13 mouse cellular contexts compared by ENCODE assay signal in genomic region chr7:143482541-143482940, GRCm38 (mm10). TPM values are rescaled to one million over a fixed set of nuclear protein-coding genes. Genes with fewer than 3 reads are reported as not detected.
DNase-seq lines count a peak whose midpoint lies in the region; ATAC-seq and TF ChIP-seq lines count a peak whose summit lies in the region.
"Had no signal": no experiment of that assay in that cellular context is flagged by ENCODE, and none has a peak within 500 bp of the region (broad histone marks: within the 10 kb centered on the region; RNA-seq: fewer than 3 reads in every experiment).

No protein-coding gene starts in this region.

- H3K4me2 ChIP-seq in limb, embryonic 14.5 days (replicated peaks; ENCODE audit: low read depth, low read length, severe bottlenecking): no peak overlapping the region
- H3K4me2 ChIP-seq: lung, embryonic 14.5 days had no signal

- peak; percentile 64 for DNase-seq in kidney, adult 2 months
- DNase-seq in kidney, postnatal 4 days: no peak
- peak; percentile 53 for DNase-seq in ES-CJ7 (ENCODE audit: low read depth, low spot score)
- peak; percentile 28 for DNase-seq in limb, embryonic 14.5 days (ENCODE audit: low spot score)
- no peak for DNase-seq in gastrocnemius, adult 8-10 months (ENCODE audit: low spot score in 2 of 2)
- DNase-seq in thymus, postnatal 25 days: no peak
- DNase-seq: adrenal gland, postnatal 14 days; cerebellum, postnatal 36 days; heart, postnatal 14 days; lung, embryonic 14.5 days had no signal

- no peaks in the 10 kb centered on the region for H3K36me3 ChIP-seq in kidney, adult 2 months (ENCODE audit: control insufficient read depth, insufficient read depth, low read length)
- H3K36me3 ChIP-seq in E14TG2a.4 (ENCODE audit: insufficient read depth, low read length): no peaks in the 10 kb centered on the region
- no peaks in the 10 kb centered on the region for H3K36me3 ChIP-seq in limb, embryonic 14.5 days (ENCODE audit: control insufficient read depth, insufficient read depth, low read length)

- TF ChIP-seq POLR2A in kidney, adult 2 months (IDR thresholded peaks at IDR 0.05; ENCODE audit: low read depth, low read length): no peak
- TF ChIP-seq POLR2A in limb, embryonic 14.5 days (IDR thresholded peaks at IDR 0.05; ENCODE audit: borderline replicate concordance, extremely low read depth, insufficient read depth, insufficient read length): no peak

- no peak overlapping the region for H3K27ac ChIP-seq in kidney, adult 2 months (ENCODE audit: insufficient read depth, low read depth, low read length)
- no peak overlapping the region for H3K27ac ChIP-seq in limb, embryonic 14.5 days (replicated peaks; ENCODE audit: low read depth, low read length)

- ATAC-seq in limb, embryonic 14.5 days (ENCODE audit: low FRiP score, low read depth): no peak; the same call in 1 of the 2 replicates

- H3K4me1 ChIP-seq in kidney, adult 2 months (ENCODE audit: control insufficient read depth, insufficient read depth, low read length): peaks cover 3% of the 10 kb centered on the region; the same call in 1 of the 2 replicates
- H3K4me1 ChIP-seq in E14TG2a.4 (replicated peaks; ENCODE audit: low read depth, low read length): peaks cover 50% of the 10 kb centered on the region
- no peaks in the 10 kb centered on the region for H3K4me1 ChIP-seq in limb, embryonic 14.5 days (ENCODE audit: control insufficient read depth, insufficient read depth, low read length)
- H3K4me1 ChIP-seq: megakaryocyte, embryonic 14.5 days had no signal

- WGBS in kidney, adult 2 months: 16% methylated on average over 6 of the region's 6 CpGs
- WGBS in limb, embryonic 14.5 days: 16% methylated on average over 6 of the region's 6 CpGs

- H3K9ac ChIP-seq in limb, embryonic 14.5 days (ENCODE audit: low read depth, low read length, severe bottlenecking): no peak overlapping the region
- H3K9ac ChIP-seq: lung, embryonic 14.5 days had no signal

- no peaks in the 10 kb centered on the region for H3K27me3 ChIP-seq in kidney, adult 2 months (replicated peaks; ENCODE audit: control insufficient read depth, insufficient read depth, low read length)
- peaks cover 71% of the 10 kb centered on the region for H3K27me3 ChIP-seq in E14TG2a.4 (ENCODE audit: insufficient read depth, low read length)
- H3K27me3 ChIP-seq in limb, embryonic 14.5 days (ENCODE audit: control insufficient read depth, insufficient read depth, low read length): no peaks in the 10 kb centered on the region

- no peaks in the 10 kb centered on the region for H3K9me3 ChIP-seq in E14TG2a.4 (ENCODE audit: low read length)
- no peaks in the 10 kb centered on the region for H3K9me3 ChIP-seq in limb, embryonic 14.5 days (ENCODE audit: control insufficient read depth, low read length)
- H3K9me3 ChIP-seq: megakaryocyte, embryonic 14.5 days had no signal

- H3K4me3 ChIP-seq in kidney, adult 2 months (ENCODE audit: insufficient read depth, low read depth, low read length): no peak overlapping the region
- 0 out of 2 replicates have a peak overlapping the region, but pooled peaks have one; percentile 10 for H3K4me3 ChIP-seq in E14TG2a.4 (replicated peaks; ENCODE audit: low read length)
- no peak overlapping the region for H3K4me3 ChIP-seq in limb, embryonic 14.5 days (replicated peaks; ENCODE audit: low read length)

- no peak for TF ChIP-seq CTCF in kidney, adult 2 months (conservative IDR thresholded peaks at IDR 0.05; ENCODE audit: insufficient read depth, insufficient read length, low read depth, low read length)
- TF ChIP-seq CTCF in E14TG2a.4 (conservative IDR thresholded peaks at IDR 0.05; ENCODE audit: low read length): no peak

RNA-seq across cellular contexts. Expression of gene Slc22a18, which starts 9.0 kb away (rescaled TPM):
- 1,125 and 1,412 TPM in 2 replicates for polyA plus RNA-seq in kidney, adult 2 months (2012; rRNA removed)
- 3.3 and 5.3 TPM in 2 replicates for polyA plus RNA-seq in limb, embryonic 14.5 days (2012; rRNA removed)
- 2.3 and 2.6 TPM in 2 replicates for polyA plus RNA-seq in limb, embryonic 14.5 days (2014; fragmentation: Nextera tagmentation; extraction: Ambion mirVana)
- total RNA-seq in gastrocnemius, adult 8-10 months (2022): under 1 TPM in 2 of 4 experiments, not detected in 2; 0.32 to 0.56 TPM

RNA-seq across cellular contexts. Expression of gene Phlda2, which starts 20.4 kb away (rescaled TPM):
- 46.6 and 50.2 TPM in 2 replicates for polyA plus RNA-seq in kidney, adult 2 months (2012; rRNA removed)
- polyA plus RNA-seq in limb, embryonic 14.5 days (2012; rRNA removed): 23.3 and 34.7 TPM in 2 replicates
- polyA plus RNA-seq in limb, embryonic 14.5 days (2014; fragmentation: Nextera tagmentation; extraction: Ambion mirVana): 13.7 and 14.1 TPM in 2 replicates
- not detected for total RNA-seq in gastrocnemius, adult 8-10 months (2022)
- total RNA-seq: granulocyte monocyte progenitor cell, adult 5-6 weeks; heart, postnatal 14 days had no signal

RNA-seq across cellular contexts. Expression of gene Cdkn1c, which starts 21.7 kb away (rescaled TPM):
- polyA plus RNA-seq in kidney, adult 2 months (2012; rRNA removed): 30.8 and 31.0 TPM in 2 replicates
- 1,048 and 1,240 TPM in 2 replicates for polyA plus RNA-seq in limb, embryonic 14.5 days (2012; rRNA removed)
- polyA plus RNA-seq in limb, embryonic 14.5 days (2014; fragmentation: Nextera tagmentation; extraction: Ambion mirVana): 2,054 and 2,200 TPM in 2 replicates
- total RNA-seq in gastrocnemius, adult 8-10 months (2022): 10 to 100 TPM; 14.9 to 27.6 (median 22.9) TPM

Comparison
In these comparisons a context has a peak if more than half of its experiments do, and no peak if none do; other contexts are left out.
1. DNase-seq: peak in kidney, adult 2 months (single experiment), ES-CJ7 (single experiment) and limb, embryonic 14.5 days (single experiment); none in kidney, postnatal 4 days (0 of 2), gastrocnemius, adult 8-10 months (0 of 2) and thymus, postnatal 25 days (single experiment).
2. RNA of gene Slc22a18, which starts 9.0 kb away (polyA plus RNA-seq): 1,125 to 1,412 TPM in kidney, adult 2 months; 2.3 to 5.3 TPM in limb, embryonic 14.5 days; every median in the first group is over 100 times any median in the second.
3. RNA of gene Cdkn1c, which starts 21.7 kb away (polyA plus RNA-seq): 1,048 to 2,200 TPM in limb, embryonic 14.5 days; 30.8 to 31.0 TPM in kidney, adult 2 months; every median in the first group is over 10 times any median in the second.